Mouse (Mus musculus) liver, adult 2 months (tissue): Measurements from ENCODE around the gene Rapgef5.

Experiments used
- CTCF ChIP-seq: fragments of 200-500 bp; IDR thresholded peaks from 2 replicates; pipeline ENCODE4 v1.5.1; 2011; ENCODE audit warnings: low read depth, low read length, control low read depth
- POLR2A ChIP-seq: fragments of 200-500 bp; IDR thresholded peaks from 2 replicates; pipeline ENCODE4 v1.6.1; 2011; ENCODE audit warnings: low read length, control low read depth; ENCODE audit not compliant: insufficient read depth; ENCODE audit errors: extremely low read depth

DNA sequence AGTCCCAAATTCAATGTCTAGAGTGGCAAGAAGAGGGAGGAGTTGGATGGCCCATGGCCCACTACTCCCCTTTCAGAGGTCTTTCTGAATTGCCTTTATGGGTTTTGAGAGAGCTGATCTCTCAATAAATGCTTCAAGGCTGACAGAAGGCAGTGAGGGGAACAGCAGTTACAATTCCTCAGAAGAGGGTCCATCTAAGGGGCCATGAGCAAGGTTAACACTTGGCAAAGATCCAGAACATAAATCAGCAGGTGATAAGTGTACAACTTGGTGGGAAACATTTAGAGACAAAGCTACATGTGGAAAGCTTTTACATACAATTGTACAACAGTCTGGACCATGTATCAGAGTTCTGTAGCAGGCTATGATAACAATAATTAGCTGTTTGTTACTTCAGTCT lies 217.3 kb downstream of the Rapgef5 start:
- TF ChIP-seq CTCF (no peak), POLR2A (no peak)
